Mouse (Mus musculus): ENCODE data around the gene Arhgap45. TPM values are rescaled to one million over a fixed set of nuclear protein-coding genes. Genes with fewer than 3 reads are reported as not detected.

Gene Arhgap45
- total RNA-seq, 2 experiments from 2014 or later = 3.5 TPM

- H3K27ac ChIP-seq = no peak overlapping the region
- intact Hi-C loops (cut with DNase I) = no loop called here
- no peak for TF ChIP-seq CTCF (IDR thresholded peaks at IDR 0.05)
Observed at GRCm38 (mm10) chr10:80069948-80070450, 53.5 kb downstream of the Arhgap45 start.

GRCm38 (mm10) chr10:80070837-80071515 is 54.5 kb downstream of the Arhgap45 start:
- no peak overlapping the region for H3K4me3 ChIP-seq
- peak; percentile 69 to 72 for DNase-seq (ENCODE audit: extremely low spot score in 1 of 2, low spot score in 2 of 2)
- H3K27ac ChIP-seq = peak overlapping the region; percentile 83
- no peak for TF ChIP-seq CTCF (IDR thresholded peaks at IDR 0.05)
- intact Hi-C loops (cut with DNase I) = no loop called here

More at GRCm38 (mm10) chr10:80069948-80070450, 53.5 kb downstream of the Arhgap45 start:
- no peak for DNase-seq (ENCODE audit: extremely low spot score in 1 of 2, low spot score in 2 of 2)
- H3K4me3 ChIP-seq = no peak overlapping the region

- no peak for TF ChIP-seq CTCF (IDR thresholded peaks at IDR 0.05)
- Histone ChIP-seq H3K27ac (peak overlapping the region; percentile 83), H3K4me3 (no peak overlapping the region)
- intact Hi-C loops (cut with DNase I) = no loop called here
- no peak for DNase-seq (ENCODE audit: extremely low spot score in 1 of 2, low spot score in 2 of 2)
Observed at GRCm38 (mm10) chr10:80071516-80071900, 55.1 kb downstream of the Arhgap45 start.

GRCm38 (mm10) chr10:80072623-80073489 is 56.4 kb downstream of the Arhgap45 start:
- no peak overlapping the region for H3K4me3 ChIP-seq
- no peak for TF ChIP-seq CTCF (IDR thresholded peaks at IDR 0.05)
- no peak for DNase-seq (ENCODE audit: extremely low spot score in 1 of 2, low spot score in 2 of 2)
- H3K27ac ChIP-seq = no peak overlapping the region
- intact Hi-C loops (cut with DNase I) = no loop called here

- TF ChIP-seq CTCF (IDR thresholded peaks at IDR 0.05) = peak; percentile 48
- peak overlapping the region; percentile 72 for H3K27ac ChIP-seq
- intact Hi-C loops (cut with DNase I) = no loop called here
- peak; percentile 40 to 57 for DNase-seq (ENCODE audit: extremely low spot score in 1 of 2, low spot score in 2 of 2)
- H3K4me3 ChIP-seq = peak overlapping the region; percentile 30
Observed at GRCm38 (mm10) chr10:80074813-80075601, 58.6 kb downstream of the Arhgap45 start.

- H3K4me3 ChIP-seq = no peak overlapping the region
- intact Hi-C loops (cut with DNase I) = no loop called here
- TF ChIP-seq CTCF (IDR thresholded peaks at IDR 0.05) = no peak
- DNase-seq (ENCODE audit: extremely low spot score in 1 of 2, low spot score in 2 of 2) = no peak
- H3K27ac ChIP-seq = peak overlapping the region; percentile 72; the same call in 1 of the 2 replicates
Observed at GRCm38 (mm10) chr10:80075924-80076323, 59.5 kb downstream of the Arhgap45 start.

GRCm38 (mm10) chr10:80076386-80076785 is 59.9 kb downstream of the Arhgap45 start:
- H3K27ac ChIP-seq = no peak overlapping the region
- DNase-seq (ENCODE audit: extremely low spot score in 1 of 2, low spot score in 2 of 2) = no peak
- intact Hi-C loops (cut with DNase I) = no loop called here
- H3K4me3 ChIP-seq = no peak overlapping the region
- no peak for TF ChIP-seq CTCF (IDR thresholded peaks at IDR 0.05)

GRCm38 (mm10) chr10:80077312-80077711 is 60.9 kb downstream of the Arhgap45 start:
- Histone ChIP-seq H3K4me3 (no peak overlapping the region), H3K27ac (no peak overlapping the region)
- DNase-seq (ENCODE audit: extremely low spot score in 1 of 2, low spot score in 2 of 2) = no peak
- TF ChIP-seq CTCF (IDR thresholded peaks at IDR 0.05) = no peak
- intact Hi-C loops (cut with DNase I) = no loop called here

GRCm38 (mm10) chr10:80078366-80078765 is 61.9 kb downstream of the Arhgap45 start:
- no peak overlapping the region for H3K4me3 ChIP-seq
- no peak overlapping the region for H3K27ac ChIP-seq
- DNase-seq (ENCODE audit: extremely low spot score in 1 of 2, low spot score in 2 of 2) = no peak
- intact Hi-C loops (cut with DNase I) = no loop called here
- no peak for TF ChIP-seq CTCF (IDR thresholded peaks at IDR 0.05)

GRCm38 (mm10) chr10:80080396-80081070 is 64.1 kb downstream of the Arhgap45 start:
- no peak for DNase-seq (ENCODE audit: extremely low spot score in 1 of 2, low spot score in 2 of 2)
- TF ChIP-seq CTCF (IDR thresholded peaks at IDR 0.05) = no peak
- intact Hi-C loops (cut with DNase I) = no loop called here
- H3K27ac ChIP-seq = no peak overlapping the region
- H3K4me3 ChIP-seq = no peak overlapping the region

Other genes starting within 250 kb of the Arhgap45 start
- 10 to 100 TPM; 93.3 to 97.5 TPM for gene Rnf126, start 249.7 kb upstream of the Arhgap45 start, total RNA-seq (2021)
- gene Fstl3, start 239.4 kb upstream of the Arhgap45 start, total RNA-seq (2021) = 1 to 10 TPM; 2.5 to 2.6 TPM
- gene Prss57, start 225.7 kb upstream of the Arhgap45 start, total RNA-seq (2021) = under 1 TPM; 0.58 to 0.75 TPM
- 100 to 1,000 TPM; 293 to 312 TPM for gene Palm, start 223.1 kb upstream of the Arhgap45 start, total RNA-seq (2021)
- gene Misp, start 195.7 kb upstream of the Arhgap45 start, total RNA-seq (2021) = under 1 TPM; 0.59 to 0.89 TPM
- 10 to 100 TPM; 55.5 to 61.7 TPM for gene Ptbp1, start 162.2 kb upstream of the Arhgap45 start, total RNA-seq (2021)
- 1 to 10 TPM; 1.7 to 2.6 TPM for gene Prtn3, start 142.2 kb upstream of the Arhgap45 start, total RNA-seq (2021)
- gene Plppr3, start 142.0 kb upstream of the Arhgap45 start, total RNA-seq (2021) = 10 to 100 TPM; 51.8 to 63.0 TPM
- not detected for gene Elane, start 130.4 kb upstream of the Arhgap45 start, total RNA-seq (2021)
- not detected for gene Cfd, start 125.8 kb upstream of the Arhgap45 start, total RNA-seq (2021)
- gene Med16, start 107.7 kb upstream of the Arhgap45 start, total RNA-seq (2021) = 10 to 100 TPM; 55.3 to 55.5 TPM
- gene Gm26602, start 105.8 kb upstream of the Arhgap45 start, total RNA-seq (2021) = not detected
- gene Kiss1r, start 99.7 kb upstream of the Arhgap45 start, total RNA-seq (2021) = 1 to 10 TPM; 6.6 to 9.1 TPM
- 100 to 1,000 TPM; 318 to 346 TPM for gene R3hdm4, start 95.4 kb upstream of the Arhgap45 start, total RNA-seq (2021)
- gene Arid3a, start 89.6 kb upstream of the Arhgap45 start, total RNA-seq (2021) = 1 to 10 TPM; 5.7 to 10.0 TPM
- 10 to 100 TPM; 45.4 to 49.4 TPM for gene Wdr18, start 56.5 kb upstream of the Arhgap45 start, total RNA-seq (2021)
- gene Grin3b, start 45.9 kb upstream of the Arhgap45 start, total RNA-seq (2021) = under 1 TPM; 0.14 to 0.20 TPM
- 100 to 1,000 TPM; 122 to 126 TPM for gene Tmem259, start 32.3 kb upstream of the Arhgap45 start, total RNA-seq (2021)
- 1 to 10 TPM; 5.6 to 8.0 TPM for gene Cnn2, start 28.1 kb upstream of the Arhgap45 start, total RNA-seq (2021)
- 10 to 100 TPM; 13.5 to 13.8 TPM for gene Abca7, start 20.2 kb upstream of the Arhgap45 start, total RNA-seq (2021)
- 10 to 100 TPM; 73.0 to 76.0 TPM for gene Polr2e, start 23.1 kb downstream of the Arhgap45 start, total RNA-seq (2021)
- gene Gpx4, start 30.5 kb downstream of the Arhgap45 start, total RNA-seq (2021) = 100 to 1,000 TPM; 494 to 526 TPM
- gene Sbno2, start 88.9 kb downstream of the Arhgap45 start, total RNA-seq (2021) = 10 to 100 TPM; 21.4 to 22.1 TPM
- 100 to 1,000 TPM; 102 to 106 TPM for gene Stk11, start 99.2 kb downstream of the Arhgap45 start, total RNA-seq (2021)
- 100 to 1,000 TPM; 356 to 366 TPM for gene Atp5d, start 122.0 kb downstream of the Arhgap45 start, total RNA-seq (2021)
- gene Cbarp, start 124.2 kb downstream of the Arhgap45 start, total RNA-seq (2021) = 100 to 1,000 TPM; 431 to 456 TPM
- gene Midn, start 131.6 kb downstream of the Arhgap45 start, total RNA-seq (2021) = 100 to 1,000 TPM in 1 of 2 experiments, 10 to 100 TPM in 1; 80.7 to 127 TPM
- gene Cirbp, start 149.3 kb downstream of the Arhgap45 start, total RNA-seq (2021) = 10 to 100 TPM; 75.8 to 93.0 TPM
- 1 to 10 TPM; 6.0 to 8.1 TPM for gene 1600002K03Rik, start 156.3 kb downstream of the Arhgap45 start, total RNA-seq (2021)
- gene Efna2, start 162.8 kb downstream of the Arhgap45 start, total RNA-seq (2021) = 1 to 10 TPM; 6.8 to 7.2 TPM
- gene Mum1, start 209.8 kb downstream of the Arhgap45 start, total RNA-seq (2021) = 10 to 100 TPM; 37.8 to 43.3 TPM
- 100 to 1,000 TPM; 194 to 206 TPM for gene Ndufs7, start 232.5 kb downstream of the Arhgap45 start, total RNA-seq (2021)
- gene Gamt, start 244.4 kb downstream of the Arhgap45 start, total RNA-seq (2021) = 10 to 100 TPM; 16.6 to 23.3 TPM
- 10 to 100 TPM; 87.4 to 90.3 TPM for gene Dazap1, start 244.8 kb downstream of the Arhgap45 start, total RNA-seq (2021)

All from left cerebral cortex, adult 2 months (tissue).